Mouse (Mus musculus) left cerebral cortex, postnatal 36 days (tissue): Measurements from ENCODE around the gene Sez6l2. TPM values are rescaled to one million over a fixed set of nuclear protein-coding genes. Genes with fewer than 3 reads are reported as not detected.
A peak's percentile ranks its signal among the peaks of the same experiment; 100 is the strongest.

Experiments
- DNase-seq, 2 experiments: peaks; one replicate each; pipeline ENCODE4 v3.0.0; 2021 to 2022; ENCODE audit warnings: low spot score in 2 of 2, mixed read lengths in 1 of 2
- intact Hi-C: fragments of 180-260 bp; cut with DNase I; formaldehyde crosslinking; loops from one replicate; pipeline ENCODE4 v1.15.1; 2025
- total RNA-seq, 2 experiments: library from RNA; stranded (reverse); gene quantifications; 2 replicates each; pipeline ENCODE4 v1.2.3; 2021

The Sez6l2 gene
- total RNA-seq, 2 experiments from 2014 or later = 413 to 414 TPM

DNA sequence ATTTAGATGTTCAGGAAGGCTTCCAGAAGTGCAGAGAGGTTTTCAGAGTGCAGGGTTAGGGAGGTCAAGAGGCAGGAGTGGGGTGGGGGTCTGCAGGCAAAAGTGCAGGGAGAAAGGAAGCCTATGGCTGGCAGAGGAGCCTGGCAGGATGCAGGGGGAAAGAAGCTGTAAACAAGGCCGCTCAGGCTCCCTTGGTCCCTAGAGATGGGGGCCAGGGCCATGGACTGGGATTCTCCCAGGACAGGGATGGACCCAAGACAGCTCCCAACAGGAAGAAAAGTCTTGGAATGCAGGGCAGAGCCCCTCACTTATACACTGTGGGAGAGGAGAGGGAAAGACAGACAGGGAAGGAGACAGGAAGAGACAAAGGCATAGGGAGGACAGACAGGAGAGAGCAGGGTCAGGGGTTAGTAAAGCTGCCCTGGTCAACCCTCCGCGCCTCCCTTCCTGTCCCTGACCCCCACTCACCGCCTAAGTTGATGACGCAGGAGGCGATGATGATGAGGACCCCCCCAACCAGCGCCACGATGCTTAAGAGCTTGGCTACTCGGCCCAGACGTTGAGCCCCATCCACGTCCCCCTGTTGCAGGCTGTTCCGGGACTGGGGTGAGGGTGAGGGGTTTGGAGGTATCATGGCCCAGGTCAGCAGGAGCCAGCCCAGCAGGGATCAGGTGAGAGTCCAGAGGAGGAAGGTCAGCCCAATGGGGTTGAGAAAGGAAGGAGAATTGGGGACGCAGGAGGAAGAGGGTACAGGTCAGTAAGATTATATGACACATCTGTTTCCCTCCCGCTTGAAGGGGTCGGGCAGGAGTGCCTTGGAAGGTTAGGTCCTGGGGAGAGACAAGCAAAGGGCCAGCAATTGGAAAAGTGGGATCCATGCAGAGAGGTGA, 68.3 kb downstream of the Sez6l2 start:
- DNase-seq = no peak
- intact Hi-C loops = loop anchor here (5.0 kb wide), 1 partner anchor 131 kb away; no protein-coding TSS in a partner anchor

DNA sequence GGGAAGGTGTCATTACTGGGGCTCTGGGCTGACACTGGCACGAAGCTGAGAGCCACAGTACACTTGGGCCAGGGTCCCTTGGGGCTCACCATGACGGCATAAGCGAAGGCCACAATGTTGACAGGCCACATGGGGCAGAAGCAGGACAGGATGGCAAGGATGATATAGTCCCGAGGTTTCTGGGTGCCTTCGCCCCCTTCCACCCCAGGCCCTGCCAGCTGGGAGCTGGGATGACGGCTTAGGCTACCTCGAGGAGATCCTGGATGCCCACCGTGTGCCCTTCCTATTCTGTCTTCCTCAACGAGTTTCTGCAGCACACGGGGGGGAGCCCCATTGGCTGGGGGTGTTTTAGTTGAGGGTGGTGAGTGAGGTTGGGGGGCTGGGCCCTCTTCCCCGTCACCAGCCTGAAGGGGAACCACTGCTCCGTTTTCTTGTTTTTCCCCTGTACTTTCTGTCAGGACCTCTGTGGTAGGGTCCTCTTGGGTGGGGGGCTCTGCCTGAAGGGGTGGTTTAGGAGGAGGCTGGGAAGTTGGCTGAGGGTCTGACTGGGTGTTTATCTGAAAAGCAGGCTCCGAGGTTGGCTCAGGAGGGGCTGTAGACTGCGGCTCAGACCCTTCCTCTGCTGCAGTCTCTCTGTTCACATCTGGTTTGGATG, 69.1 kb downstream of the Sez6l2 start:
- no peak for DNase-seq
- intact Hi-C loops = loop anchor here (5.0 kb wide), 1 partner anchor 132 kb away; no protein-coding TSS in a partner anchor

DNA sequence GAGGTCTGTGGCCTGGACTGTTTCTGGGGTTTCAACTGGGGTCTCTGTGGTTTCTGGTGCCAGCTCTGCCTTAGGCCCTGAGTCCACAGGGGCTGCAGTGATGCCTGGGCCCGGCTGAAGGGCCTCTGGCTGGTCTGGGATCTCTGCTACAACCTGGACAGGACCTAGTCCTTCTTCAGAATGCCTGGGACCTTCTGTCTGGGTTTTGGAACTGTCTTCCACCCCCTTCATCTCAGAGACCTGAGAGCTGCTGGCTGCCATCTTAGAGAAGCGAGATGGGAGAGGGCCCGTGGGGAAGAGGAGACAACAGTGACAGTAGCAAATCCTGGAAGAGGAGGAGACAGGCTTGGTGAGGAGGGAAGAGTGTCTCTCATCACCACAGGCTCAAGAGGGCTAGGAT, 69.7 kb downstream of the Sez6l2 start:
- intact Hi-C loops = no loop called here
- peak in 1 of 2 experiments; percentile 39 for DNase-seq

Other genes with a start within 250 kb of the Sez6l2 start
- gene Coro1a, start 242.8 kb upstream of the Sez6l2 start, total RNA-seq = 100 to 1,000 TPM; 159 to 176 TPM
- gene Mapk3, start 191.0 kb upstream of the Sez6l2 start, total RNA-seq = 100 to 1,000 TPM; 148 to 172 TPM
- gene Gdpd3, start 184.2 kb upstream of the Sez6l2 start, total RNA-seq = 1 to 10 TPM in 1 of 2 experiments, under 1 TPM in 1; 0.99 to 3.0 TPM
- 100 to 1,000 TPM; 303 to 345 TPM for gene Ypel3, start 173.6 kb upstream of the Sez6l2 start, total RNA-seq
- gene Tbx6, start 169.1 kb upstream of the Sez6l2 start, total RNA-seq = under 1 TPM; 0.54 to 0.68 TPM
- gene Ppp4c, start 158.1 kb upstream of the Sez6l2 start, total RNA-seq = 10 to 100 TPM; 47.5 to 49.9 TPM
- gene Fam57b, start 152.9 kb upstream of the Sez6l2 start, total RNA-seq = 10 to 100 TPM; 81.6 to 84.1 TPM
- gene 4930451I11Rik, start 118.9 kb upstream of the Sez6l2 start, total RNA-seq = not detected
- gene Doc2a, start 103.1 kb upstream of the Sez6l2 start, total RNA-seq = 10 to 100 TPM; 56.3 to 67.0 TPM
- 10 to 100 TPM; 31.1 to 33.8 TPM for gene Hirip3, start 88.6 kb upstream of the Sez6l2 start, total RNA-seq
- gene Ino80e, start 88.2 kb upstream of the Sez6l2 start, total RNA-seq = 10 to 100 TPM; 47.8 to 49.4 TPM
- 100 to 1,000 TPM; 152 to 156 TPM for gene Taok2, start 65.9 kb upstream of the Sez6l2 start, total RNA-seq
- 10 to 100 TPM; 22.4 to 25.3 TPM for gene Tmem219, start 27.6 kb upstream of the Sez6l2 start, total RNA-seq
- 100 to 1,000 TPM; 149 to 167 TPM for gene Kctd13, start 21.7 kb upstream of the Sez6l2 start, total RNA-seq
- 10 to 100 TPM; 47.2 to 53.0 TPM for gene Asphd1, start 981 bp upstream of the Sez6l2 start, total RNA-seq
- 100 to 1,000 TPM; 182 to 199 TPM for gene Cdipt, start 25.4 kb downstream of the Sez6l2 start, total RNA-seq
- gene Cdiptos, start 25.5 kb downstream of the Sez6l2 start, total RNA-seq = not detected
- 1 to 10 TPM; 6.8 to 8.6 TPM for gene Mvp, start 64.1 kb downstream of the Sez6l2 start, total RNA-seq
- under 1 TPM in 1 of 2 experiments, not detected in 1; 0.99 TPM for gene Pagr1b, start 65.9 kb downstream of the Sez6l2 start, total RNA-seq
- 10 to 100 TPM; 25.4 to 28.8 TPM for gene Pagr1a, start 66.8 kb downstream of the Sez6l2 start, total RNA-seq
- gene Gm42742, start 70.5 kb downstream of the Sez6l2 start, total RNA-seq = 10 to 100 TPM; 36.5 to 50.3 TPM
- 100 to 1,000 TPM; 213 to 222 TPM for gene Prrt2, start 70.6 kb downstream of the Sez6l2 start, total RNA-seq
- gene Maz, start 76.5 kb downstream of the Sez6l2 start, total RNA-seq = 100 to 1,000 TPM; 227 to 234 TPM
- 1 to 10 TPM; 5.3 to 8.2 TPM for gene Kif22, start 91.9 kb downstream of the Sez6l2 start, total RNA-seq
- gene Zg16, start 136.8 kb downstream of the Sez6l2 start, total RNA-seq = not detected
- 1 to 10 TPM; 1.1 to 1.3 TPM for gene AI467606, start 140.8 kb downstream of the Sez6l2 start, total RNA-seq
- gene Qprt, start 171.7 kb downstream of the Sez6l2 start, total RNA-seq = under 1 TPM in 1 of 2 experiments, not detected in 1; 0.63 TPM
- gene Spn, start 187.3 kb downstream of the Sez6l2 start, total RNA-seq = under 1 TPM; 0.12 to 0.25 TPM
- 10 to 100 TPM; 81.4 to 89.5 TPM for gene Cd2bp2, start 245.5 kb downstream of the Sez6l2 start, total RNA-seq